Mouse (Mus musculus): ENCODE data around the gene Spata5. TPM values are rescaled to one million over a fixed set of nuclear protein-coding genes. Genes with fewer than 3 reads are reported as not detected.

Gene Spata5
- polyA plus RNA-seq, 1 experiment from 2014 or later, result 34.5 TPM

GRCm38 (mm10) chr3:37426069-37426468 is 6.4 kb downstream of the Spata5 start:
- H3K4me1 ChIP-seq (replicated peaks), result peaks cover 4% of the 10 kb centered on the region; the same call in 1 of the 2 replicates
- H3K36me3 ChIP-seq, result peaks cover 12% of the 10 kb centered on the region; the same call in 1 of the 2 replicates
- no peak for ATAC-seq
- WGBS, result over 99% methylated on average over 3 of the region's 3 CpGs
- no peak overlapping the region for H3K27ac ChIP-seq
- no peaks in the 10 kb centered on the region for H3K9me3 ChIP-seq
- H3K4me2 ChIP-seq (replicated peaks), result no peak overlapping the region
- H3K4me3 ChIP-seq (replicated peaks), result no peak overlapping the region
- no peak overlapping the region for H3K9ac ChIP-seq
- H3K27me3 ChIP-seq (replicated peaks), result no peaks in the 10 kb centered on the region

GRCm38 (mm10) chr3:37430359-37430758 is 10.7 kb downstream of the Spata5 start:
- Histone ChIP-seq H3K4me1 (replicated peaks) (no peaks in the 10 kb centered on the region), H3K4me3 (replicated peaks) (no peak overlapping the region), H3K27ac (no peak overlapping the region), H3K36me3 (peaks cover 11% of the 10 kb centered on the region; the same call in 1 of the 2 replicates), H3K9ac (no peak overlapping the region), H3K9me3 (no peaks in the 10 kb centered on the region), H3K4me2 (replicated peaks) (no peak overlapping the region), H3K27me3 (replicated peaks) (no peaks in the 10 kb centered on the region)
- ATAC-seq, result no peak

GRCm38 (mm10) chr3:37439770-37440169 is 20.1 kb downstream of the Spata5 start:
- Histone ChIP-seq H3K4me3 (replicated peaks) (no peak overlapping the region), H3K36me3 (no peaks in the 10 kb centered on the region), H3K27ac (no peak overlapping the region), H3K9me3 (no peaks in the 10 kb centered on the region), H3K4me1 (replicated peaks) (no peaks in the 10 kb centered on the region), H3K9ac (no peak overlapping the region), H3K27me3 (replicated peaks) (no peaks in the 10 kb centered on the region), H3K4me2 (replicated peaks) (no peak overlapping the region)
- ATAC-seq, result peak; percentile 51; the same call in 1 of the 2 replicates
- 58% methylated on average over 1 of the region's 1 CpGs for WGBS

- WGBS, result 76% methylated on average over 2 of the region's 2 CpGs
- Histone ChIP-seq H3K9ac (no peak overlapping the region), H3K4me2 (replicated peaks) (no peak overlapping the region), H3K4me1 (replicated peaks) (no peaks in the 10 kb centered on the region), H3K27ac (no peak overlapping the region), H3K4me3 (replicated peaks) (no peak overlapping the region), H3K36me3 (peaks cover 2% of the 10 kb centered on the region; the same call in 1 of the 2 replicates), H3K27me3 (replicated peaks) (no peaks in the 10 kb centered on the region), H3K9me3 (no peaks in the 10 kb centered on the region)
- no peak for ATAC-seq
These were observed 23.7 kb downstream of the Spata5 start for GRCm38 (mm10) chr3:37443409-37443808.

- Histone ChIP-seq H3K4me1 (replicated peaks) (no peaks in the 10 kb centered on the region), H3K36me3 (no peaks in the 10 kb centered on the region), H3K27me3 (replicated peaks) (no peaks in the 10 kb centered on the region), H3K4me2 (replicated peaks) (no peak overlapping the region), H3K9ac (no peak overlapping the region), H3K27ac (no peak overlapping the region), H3K9me3 (no peaks in the 10 kb centered on the region), H3K4me3 (replicated peaks) (no peak overlapping the region)
- WGBS, result 78% methylated on average over 1 of the region's 1 CpGs
- ATAC-seq, result no peak
These were observed 36.3 kb downstream of the Spata5 start for GRCm38 (mm10) chr3:37455992-37456391.

- Histone ChIP-seq H3K4me2 (replicated peaks) (no peak overlapping the region), H3K4me3 (replicated peaks) (no peak overlapping the region), H3K9ac (no peak overlapping the region), H3K9me3 (no peaks in the 10 kb centered on the region), H3K27ac (no peak overlapping the region), H3K27me3 (replicated peaks) (no peaks in the 10 kb centered on the region), H3K36me3 (no peaks in the 10 kb centered on the region), H3K4me1 (replicated peaks) (no peaks in the 10 kb centered on the region)
- 89% methylated on average over 2 of the region's 2 CpGs for WGBS
- ATAC-seq, result no peak
These were observed 48.5 kb downstream of the Spata5 start for GRCm38 (mm10) chr3:37468170-37468569.

GRCm38 (mm10) chr3:37469353-37469752 is 49.7 kb downstream of the Spata5 start:
- Histone ChIP-seq H3K4me2 (replicated peaks) (no peak overlapping the region), H3K27ac (no peak overlapping the region), H3K9me3 (no peaks in the 10 kb centered on the region), H3K9ac (no peak overlapping the region), H3K4me3 (replicated peaks) (no peak overlapping the region), H3K27me3 (replicated peaks) (no peaks in the 10 kb centered on the region), H3K36me3 (no peaks in the 10 kb centered on the region), H3K4me1 (replicated peaks) (no peaks in the 10 kb centered on the region)
- no peak for ATAC-seq
- WGBS, result 91% methylated on average over 4 of the region's 4 CpGs

- no peak overlapping the region for H3K4me3 ChIP-seq (replicated peaks)
- no peaks in the 10 kb centered on the region for H3K9me3 ChIP-seq
- ATAC-seq, result no peak
- no peaks in the 10 kb centered on the region for H3K36me3 ChIP-seq
- H3K27me3 ChIP-seq (replicated peaks), result no peaks in the 10 kb centered on the region
- no peak overlapping the region for H3K9ac ChIP-seq
- no peak overlapping the region for H3K27ac ChIP-seq
- H3K4me2 ChIP-seq (replicated peaks), result no peak overlapping the region
- no peaks in the 10 kb centered on the region for H3K4me1 ChIP-seq (replicated peaks)
- 89% methylated on average over 2 of the region's 2 CpGs for WGBS
These were observed 51.2 kb downstream of the Spata5 start for GRCm38 (mm10) chr3:37470867-37471266.

GRCm38 (mm10) chr3:37472461-37472860 is 52.8 kb downstream of the Spata5 start:
- Histone ChIP-seq H3K27me3 (replicated peaks) (no peaks in the 10 kb centered on the region), H3K4me3 (replicated peaks) (no peak overlapping the region), H3K4me2 (replicated peaks) (no peak overlapping the region), H3K27ac (no peak overlapping the region), H3K9me3 (no peaks in the 10 kb centered on the region), H3K4me1 (replicated peaks) (no peaks in the 10 kb centered on the region), H3K36me3 (no peaks in the 10 kb centered on the region), H3K9ac (no peak overlapping the region)
- no peak for ATAC-seq

GRCm38 (mm10) chr3:37476485-37476884 is 56.8 kb downstream of the Spata5 start:
- Histone ChIP-seq H3K27ac (no peak overlapping the region), H3K4me2 (replicated peaks) (no peak overlapping the region), H3K9ac (no peak overlapping the region), H3K9me3 (no peaks in the 10 kb centered on the region), H3K4me1 (replicated peaks) (no peaks in the 10 kb centered on the region), H3K4me3 (replicated peaks) (no peak overlapping the region), H3K27me3 (replicated peaks) (no peaks in the 10 kb centered on the region), H3K36me3 (no peaks in the 10 kb centered on the region)
- 55% methylated on average over 1 of the region's 1 CpGs for WGBS
- no peak for ATAC-seq

- Histone ChIP-seq H3K9ac (no peak overlapping the region), H3K27me3 (replicated peaks) (no peaks in the 10 kb centered on the region), H3K36me3 (no peaks in the 10 kb centered on the region), H3K27ac (no peak overlapping the region), H3K4me1 (replicated peaks) (no peaks in the 10 kb centered on the region), H3K4me2 (replicated peaks) (no peak overlapping the region), H3K9me3 (no peaks in the 10 kb centered on the region), H3K4me3 (replicated peaks) (no peak overlapping the region)
- 85% methylated on average over 7 of the region's 7 CpGs for WGBS
- no peak for ATAC-seq
These were observed 57.9 kb downstream of the Spata5 start for GRCm38 (mm10) chr3:37477438-37478188.

GRCm38 (mm10) chr3:37479771-37480170 is 60.1 kb downstream of the Spata5 start:
- no peaks in the 10 kb centered on the region for H3K27me3 ChIP-seq (replicated peaks)
- H3K4me3 ChIP-seq (replicated peaks), result no peak overlapping the region
- no peaks in the 10 kb centered on the region for H3K36me3 ChIP-seq
- no peak for ATAC-seq
- H3K4me2 ChIP-seq (replicated peaks), result no peak overlapping the region
- H3K9me3 ChIP-seq, result no peaks in the 10 kb centered on the region
- H3K9ac ChIP-seq, result no peak overlapping the region
- WGBS, result 58% methylated on average over 1 of the region's 1 CpGs
- no peak overlapping the region for H3K27ac ChIP-seq
- no peaks in the 10 kb centered on the region for H3K4me1 ChIP-seq (replicated peaks)

GRCm38 (mm10) chr3:37481295-37481694 is 61.6 kb downstream of the Spata5 start:
- Histone ChIP-seq H3K4me2 (replicated peaks) (no peak overlapping the region), H3K9me3 (no peaks in the 10 kb centered on the region), H3K36me3 (no peaks in the 10 kb centered on the region), H3K27ac (no peak overlapping the region), H3K9ac (no peak overlapping the region), H3K27me3 (replicated peaks) (no peaks in the 10 kb centered on the region), H3K4me1 (replicated peaks) (no peaks in the 10 kb centered on the region), H3K4me3 (replicated peaks) (no peak overlapping the region)
- no peak for ATAC-seq
- WGBS, result 92% methylated on average over 31 of the region's 31 CpGs

Data from intestine, embryonic 15.5 days (tissue).